In the genomic region with DNA sequence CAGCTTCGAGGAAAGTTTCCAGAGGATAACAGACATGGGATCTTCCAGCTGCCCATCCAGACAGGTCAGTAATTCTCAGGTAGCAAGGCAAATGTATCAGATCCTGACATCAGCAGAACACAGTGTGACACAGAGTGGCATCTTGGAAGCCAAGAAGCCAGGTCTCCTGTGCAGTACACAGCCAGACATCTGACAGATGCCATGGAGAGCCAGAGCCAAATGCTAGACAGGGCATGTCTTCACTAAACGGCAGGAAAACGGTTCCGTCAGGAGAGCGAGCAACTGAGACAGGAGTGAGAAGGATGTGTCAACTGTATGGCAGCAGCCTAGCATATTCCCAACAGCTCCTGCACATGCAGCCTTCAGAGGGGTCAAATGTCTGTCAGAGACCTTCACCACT, we compare ENCODE assay signal across 19 mouse cellular contexts. TPM values are rescaled to one million over a fixed set of nuclear protein-coding genes. Genes with fewer than 3 reads are reported as not detected.
DNase-seq lines count a peak whose midpoint lies in the region; TF ChIP-seq lines count a peak whose summit lies in the region.
"Had no signal": no experiment of that assay in that cellular context is flagged by ENCODE, and none has a peak within 500 bp of the region (broad histone marks: within the 10 kb centered on the region; RNA-seq: fewer than 3 reads in every experiment).

No protein-coding gene starts in this region.

- H3K27ac ChIP-seq in layer of hippocampus, adult 2 months: peak overlapping the region; percentile 20; the same call in 1 of the 2 replicates
- H3K27ac ChIP-seq: embryonic facial prominence, embryonic 13.5 days; embryonic facial prominence, embryonic 15.5 days; forebrain, embryonic 10.5 days; forebrain, embryonic 12.5 days had no signal

- DNase-seq in cerebellum, adult 9-11 months: peak; percentile 41
- no peak for DNase-seq in cerebellum, adult 8-10 months
- no peak for DNase-seq in layer of hippocampus, adult 2 months (ENCODE audit: low spot score in 2 of 2)
- no peak for DNase-seq in layer of hippocampus, postnatal 14 days (ENCODE audit: low spot score in 2 of 2)
- DNase-seq in adrenal gland, adult 8-10 months: no peak
- DNase-seq: adrenal gland, adult 2 months; adrenal gland, postnatal 14 days; adrenal gland, postnatal 36 days; cerebellum, adult 11 months; cerebellum, adult 2 months; cerebellum, postnatal 25 days; embryo, embryonic 11 days had no signal

- TF ChIP-seq CTCF in layer of hippocampus, adult 2 months (conservative IDR thresholded peaks at IDR 0.05): no peak

- H3K4me3 ChIP-seq in layer of hippocampus, adult 2 months: no peak overlapping the region
- H3K4me3 ChIP-seq: embryonic facial prominence, embryonic 13.5 days; embryonic facial prominence, embryonic 15.5 days; erythroblast, embryonic 14.5 days; forebrain, embryonic 10.5 days; forebrain, embryonic 12.5 days had no signal

RNA-seq across cellular contexts. Expression of a gene that starts 38.3 kb away (rescaled TPM):
- 100 to 1,000 TPM in 1 of 2 experiments, 10 to 100 TPM in 1; 91.8 to 104 TPM for total RNA-seq in layer of hippocampus, adult 2 months (2021)
- total RNA-seq in layer of hippocampus, postnatal 14 days (2021): 100 to 1,000 TPM; 108 to 115 TPM
- 1 to 10 TPM; 2.1 to 4.9 (median 3.8) TPM for total RNA-seq in adrenal gland, adult 8-10 months (2022)

RNA-seq across cellular contexts. Expression of a gene that starts 45.7 kb away (rescaled TPM):
- total RNA-seq in layer of hippocampus, adult 2 months (2021): 1 to 10 TPM; 1.7 to 3.1 TPM
- 1 to 10 TPM; 2.1 to 2.6 TPM for total RNA-seq in layer of hippocampus, postnatal 14 days (2021)
- 1 to 10 TPM in 3 of 4 experiments, under 1 TPM in 1; 0.62 to 2.0 (median 1.6) TPM for total RNA-seq in adrenal gland, adult 8-10 months (2022)
- total RNA-seq: common myeloid progenitor, adult 5-6 weeks; MEL had no signal

Comparison
In these comparisons a context has a peak if more than half of its experiments do, and no peak if none do; other contexts are left out.
1. RNA of a gene that starts 38.3 kb away (total RNA-seq): 108 to 115 TPM in layer of hippocampus, postnatal 14 days and 91.8 to 104 TPM in layer of hippocampus, adult 2 months; 2.1 to 4.9 TPM in adrenal gland, adult 8-10 months; every median in the first group is over 10 times any median in the second.